Mouse (Mus musculus) adrenal gland, postnatal 14 days (tissue): ENCODE data around the gene Nup54. TPM values are rescaled to one million over a fixed set of nuclear protein-coding genes. Genes with fewer than 3 reads are reported as not detected.

Experiments used
- DNase-seq: peaks from one replicate; pipeline ENCODE4 v3.0.0; 2021; ENCODE audit warnings: mixed read lengths
- microRNA-seq, 2 experiments: library from miRNA; unstranded; fragments of <30 nt; microRNA quantifications; one replicate each; pipeline ENCODE4 v1.2.0; 2021
- total RNA-seq: library from RNA; stranded (reverse); gene quantifications from 2 replicates; pipeline ENCODE4 v1.2.3, GENCODE M21; 2021

Gene Nup54
- total RNA-seq, 1 experiment from 2014 or later = 37.2 TPM

GRCm38 (mm10) chr5:92376795-92377405, 58.1 kb downstream of the Nup54 start:
- DNase-seq = peak; percentile 26

- DNase-seq = peak; percentile 46
Observed at GRCm38 (mm10) chr5:92375368-92375767, 59.7 kb downstream of the Nup54 start.

DNA sequence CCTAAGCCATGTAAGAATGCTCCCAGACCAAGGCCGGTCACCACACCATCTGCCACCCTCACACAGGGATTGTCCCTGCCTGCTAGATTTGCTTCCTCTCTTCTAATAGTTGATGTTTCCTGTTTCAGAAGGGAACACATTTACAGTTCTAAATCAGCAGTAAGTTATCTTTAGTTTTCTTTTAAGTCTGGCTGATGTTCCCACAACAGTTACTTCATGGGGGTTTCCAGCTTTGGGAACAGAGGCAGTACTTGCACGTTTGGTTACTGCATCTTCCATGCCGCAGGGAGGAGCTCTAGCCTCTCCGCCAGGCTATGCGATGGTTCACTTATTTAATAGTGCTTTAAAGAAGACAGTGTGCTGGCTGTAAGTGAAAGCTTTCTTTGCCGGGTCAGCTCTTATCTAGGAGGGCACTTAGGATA, 60.3 kb downstream of the Nup54 start:
- peak; percentile 73 for DNase-seq

GRCm38 (mm10) chr5:92372605-92373004, 62.4 kb downstream of the Nup54 start:
- DNase-seq = no peak

- no peak for DNase-seq
Observed at GRCm38 (mm10) chr5:92371361-92371976, 63.5 kb downstream of the Nup54 start.

- no peak for DNase-seq
Observed at GRCm38 (mm10) chr5:92370891-92371290, 64.1 kb downstream of the Nup54 start.

GRCm38 (mm10) chr5:92370392-92370791, 64.6 kb downstream of the Nup54 start:
- peak; percentile 34 for DNase-seq

DNA sequence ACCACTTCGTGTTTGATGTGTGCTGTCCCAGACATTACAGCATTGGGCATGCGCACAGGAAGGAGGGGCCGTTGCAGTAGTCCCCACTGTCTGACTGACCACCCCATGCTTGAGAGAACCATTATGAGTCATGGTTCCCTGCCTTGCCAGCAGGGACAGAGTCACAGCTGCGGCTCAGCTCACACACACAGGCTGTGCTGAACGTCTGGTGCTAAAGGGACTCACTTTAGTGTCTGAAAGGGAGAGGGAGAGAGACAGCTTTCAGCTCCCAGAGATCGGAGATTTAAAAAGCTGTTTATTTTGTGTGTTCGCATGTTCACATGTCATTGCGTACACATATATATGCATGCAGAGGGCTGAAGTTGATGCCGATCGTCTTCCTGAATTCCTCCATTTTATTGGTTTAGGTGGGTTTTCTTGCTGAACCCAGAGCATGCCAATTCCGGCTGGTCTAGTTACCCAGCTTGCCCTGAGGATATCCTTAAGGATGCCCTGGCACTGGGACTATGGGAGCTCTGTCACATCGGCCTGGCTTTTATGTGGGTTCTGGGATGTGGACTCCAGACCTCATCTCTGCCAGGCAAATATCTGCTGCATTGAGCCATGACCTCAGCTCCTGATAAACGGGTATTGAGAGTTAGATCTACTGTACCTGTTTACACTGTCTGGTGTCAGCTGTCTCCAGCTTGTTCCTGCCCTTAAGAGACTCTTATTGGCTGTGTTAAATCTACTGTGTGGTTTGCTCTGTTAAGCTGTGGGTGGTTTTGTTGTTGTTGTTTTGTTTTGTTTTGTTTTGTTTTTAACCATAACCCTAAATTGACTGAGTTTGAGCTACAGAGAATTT, 65.6 kb downstream of the Nup54 start:
- peak; percentile 76 for DNase-seq

DNA sequence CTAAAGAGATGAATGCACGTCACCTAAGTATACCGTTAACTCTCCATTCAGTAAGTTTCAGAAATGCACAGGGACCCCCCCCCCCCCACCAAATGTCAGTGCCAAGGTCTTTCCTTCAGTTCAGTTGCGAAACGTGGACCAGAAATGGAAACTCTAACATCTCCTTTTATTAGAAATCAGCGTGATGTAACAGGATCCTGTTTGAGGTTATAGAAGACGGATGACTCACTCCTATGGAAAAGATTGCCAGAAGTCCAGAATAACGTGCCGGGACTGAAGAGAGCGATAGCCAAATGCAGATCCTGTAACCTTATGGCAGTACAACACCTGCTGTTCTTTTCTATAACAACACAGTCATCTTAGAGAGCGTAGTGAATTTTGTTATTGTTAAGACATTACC, 66.6 kb downstream of the Nup54 start:
- DNase-seq = peak; percentile 29

DNA sequence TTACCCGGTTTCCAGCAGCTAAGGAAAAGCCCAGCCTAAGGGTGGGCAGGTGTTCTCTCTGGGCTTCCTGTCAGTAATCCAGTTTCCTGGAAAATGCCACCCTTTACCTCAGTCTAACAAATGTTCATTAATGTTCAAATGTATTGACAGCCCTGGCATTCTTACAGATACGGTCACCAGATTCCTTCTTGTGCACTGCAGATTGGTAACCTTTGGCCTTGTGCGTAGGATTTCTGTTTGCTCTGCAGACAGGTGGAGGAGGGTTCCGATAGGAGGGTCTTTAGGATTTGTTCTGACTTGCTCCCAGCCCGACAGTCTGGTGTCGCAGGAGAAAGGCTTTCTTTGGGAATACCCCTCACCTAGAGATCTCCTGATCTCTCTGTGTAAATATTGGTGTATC, 68.5 kb downstream of the Nup54 start:
- no peak for DNase-seq

Small RNA genes lying within 50 kb of the gene (microRNA-seq; reads per million reads assigned to microRNA genes)
- 0 reads per million in 2 experiments for gene Mir6415

Other genes with a start within 250 kb of the Nup54 start
- 1.1 TPM in 1 of 2 replicates, not detected in the other for gene U90926, start 219.8 kb downstream of the Nup54 start, total RNA-seq
- gene Ppef2, start 178.9 kb downstream of the Nup54 start, total RNA-seq = 0.22 TPM in 1 of 2 replicates, not detected in the other
- gene Naaa, start 157.0 kb downstream of the Nup54 start, total RNA-seq = 19.6 and 26.8 TPM in 2 replicates
- 30.5 and 42.2 TPM in 2 replicates for gene Sdad1, start 124.7 kb downstream of the Nup54 start, total RNA-seq
- 1.0 and 2.1 TPM in 2 replicates for gene Cxcl9, start 107.1 kb downstream of the Nup54 start, total RNA-seq
- 91.5 and 131 TPM in 2 replicates for gene Art3, start 103.4 kb downstream of the Nup54 start, total RNA-seq
- gene Cxcl10, start 86.3 kb downstream of the Nup54 start, total RNA-seq = 0.52 and 3.2 TPM in 2 replicates
- gene Scarb2, start 71.6 kb upstream of the Nup54 start, total RNA-seq = 67.4 and 73.7 TPM in 2 replicates
- not detected in 2 replicates for gene Fam47e, start 119.8 kb upstream of the Nup54 start, total RNA-seq
- 5.7 and 8.7 TPM in 2 replicates for gene Stbd1, start 167.8 kb upstream of the Nup54 start, total RNA-seq
- 0.37 and 0.68 TPM in 2 replicates for gene Ccdc158, start 240.1 kb upstream of the Nup54 start, total RNA-seq
- 7.6 and 7.9 TPM in 2 replicates for gene Shroom3, start 248.2 kb upstream of the Nup54 start, total RNA-seq